Mouse (Mus musculus) cerebellum, adult 8-10 months (tissue): ENCODE measurements around the gene Nhp2.
"Not testable (repeated sequence)": the region's sequence is repeated elsewhere in the genome, so short reads cannot be mapped to it uniquely, and the experiment has no call there.

Source experiments
- DNase-seq: peaks from one replicate; pipeline ENCODE4 v3.0.0; 2022

Nhp2 gene

DNA sequence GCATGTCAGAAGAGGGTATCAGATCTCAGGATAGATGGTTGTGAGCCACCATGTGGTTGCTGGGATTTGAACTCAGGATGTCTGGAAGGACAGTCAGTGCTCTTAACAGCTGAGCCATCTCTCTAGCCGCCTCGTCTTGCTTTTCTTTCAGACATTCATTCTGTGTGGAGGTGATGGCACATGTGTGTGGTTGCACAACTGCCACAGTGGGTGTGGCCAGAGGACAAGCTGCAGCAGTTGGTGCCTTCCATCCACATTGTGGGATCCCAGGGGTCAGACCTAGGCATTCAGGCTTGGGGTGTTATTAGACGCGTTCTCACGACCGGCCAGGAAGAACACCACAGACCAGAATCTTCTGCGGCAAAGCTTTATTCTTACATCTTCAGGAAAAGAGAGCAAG is 45.2 kb downstream of the Nhp2 start:
- DNase-seq = not testable (repeated sequence)

DNA sequence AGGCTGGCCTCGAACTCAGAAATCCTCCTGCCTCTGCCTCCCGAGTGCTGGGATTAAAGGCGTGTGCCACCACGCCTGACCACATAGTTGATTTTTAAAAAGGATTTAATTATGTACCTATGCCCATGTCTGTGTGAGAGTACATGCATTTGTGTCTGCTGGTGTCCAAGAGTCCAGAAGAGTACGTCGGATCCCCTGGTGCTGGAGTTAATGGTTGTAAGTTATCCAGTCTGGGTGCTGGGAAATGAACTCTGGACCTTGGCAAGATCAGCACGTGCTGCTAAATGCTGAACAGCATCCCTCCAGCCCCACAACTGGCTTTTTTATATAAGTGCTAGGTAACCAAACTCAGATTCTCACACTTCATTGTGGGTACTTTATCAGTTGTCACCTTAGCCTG is 51.3 kb downstream of the Nhp2 start:
- DNase-seq = no peak

DNA sequence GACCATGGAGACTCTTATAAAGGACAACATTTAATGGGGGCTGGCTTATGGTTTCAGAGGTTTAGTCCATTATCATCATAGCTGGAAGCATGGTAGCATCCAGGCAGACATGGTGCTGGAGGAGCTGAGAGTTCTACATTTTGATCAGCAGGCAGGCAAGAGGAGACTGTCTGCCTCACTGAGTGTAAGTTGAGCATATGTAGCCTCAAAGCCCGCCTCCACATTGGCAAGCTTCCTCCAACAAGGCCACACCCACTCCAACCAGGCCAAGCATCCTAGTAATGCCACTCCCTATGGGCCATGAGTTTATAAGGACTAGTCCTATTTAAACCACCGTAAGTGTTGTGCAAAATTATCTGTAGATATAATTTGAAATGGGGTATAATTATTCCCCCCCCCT is 51.8 kb downstream of the Nhp2 start:
- DNase-seq = no peak

DNA sequence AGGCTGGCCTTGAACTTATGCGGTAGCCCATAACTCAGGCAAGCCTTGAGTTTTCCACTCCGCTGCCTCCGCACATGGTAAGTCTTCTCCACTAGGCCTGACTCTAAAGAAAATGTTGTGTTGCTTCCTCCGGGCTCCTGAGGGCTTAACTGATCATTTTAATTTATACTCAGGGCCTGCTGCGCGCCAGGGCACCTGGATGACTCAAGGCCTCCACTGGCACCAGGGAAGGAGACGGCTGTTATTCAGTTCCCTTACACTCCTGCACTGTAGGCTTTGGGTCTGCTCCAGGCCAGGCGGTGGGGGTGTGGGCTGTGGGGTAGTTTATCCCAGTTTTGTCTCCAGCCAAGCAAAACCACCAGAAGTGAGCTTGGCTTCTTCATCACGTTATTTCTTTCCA is 53.8 kb downstream of the Nhp2 start:
- DNase-seq = no peak
